Mouse (Mus musculus): ENCODE data around the gene Rarres2.
A peak's percentile ranks its signal among the peaks of the same experiment; 100 is the strongest.
"Not testable (repeated sequence)": the region's sequence is repeated elsewhere in the genome, so short reads cannot be mapped to it uniquely, and the experiment has no call there.

Rarres2 gene

GRCm38 (mm10) chr6:48540721-48541120 lies 31.9 kb downstream of the Rarres2 start:
- DNase-seq (ENCODE audit: low spot score in 2 of 2), result no peak

- no peak for DNase-seq (ENCODE audit: low spot score in 2 of 2)
Observed at GRCm38 (mm10) chr6:48539860-48540259, 32.7 kb downstream of the Rarres2 start.

GRCm38 (mm10) chr6:48538841-48539737 lies 33.5 kb downstream of the Rarres2 start:
- peak in 1 of 2 experiments; percentile 63 for DNase-seq (ENCODE audit: low spot score in 2 of 2)

- DNase-seq (ENCODE audit: low spot score in 2 of 2), result peak; percentile 86 to 89
Observed at GRCm38 (mm10) chr6:48537105-48537954, 35.3 kb downstream of the Rarres2 start, which contains the start of gene Atp6v0e2. Gene Atp6v0e2, plus strand, starts transcription at chr6:48537615.

- no peak for DNase-seq (ENCODE audit: low spot score in 2 of 2)
Observed at GRCm38 (mm10) chr6:48536091-48536490, 36.5 kb downstream of the Rarres2 start.

GRCm38 (mm10) chr6:48534913-48535312 lies 37.7 kb downstream of the Rarres2 start:
- no peak for DNase-seq (ENCODE audit: low spot score in 2 of 2)

GRCm38 (mm10) chr6:48533475-48533874 lies 39.1 kb downstream of the Rarres2 start:
- no peak for DNase-seq (ENCODE audit: low spot score in 2 of 2)

- no peak for DNase-seq (ENCODE audit: low spot score in 2 of 2)
Observed at GRCm38 (mm10) chr6:48530862-48531261, 41.7 kb downstream of the Rarres2 start.

- no peak for DNase-seq (ENCODE audit: low spot score in 2 of 2)
Observed at GRCm38 (mm10) chr6:48529871-48530440, 42.6 kb downstream of the Rarres2 start.

GRCm38 (mm10) chr6:48529261-48529660 lies 43.3 kb downstream of the Rarres2 start:
- DNase-seq (ENCODE audit: low spot score in 2 of 2), result no peak

GRCm38 (mm10) chr6:48527901-48528300 lies 44.7 kb downstream of the Rarres2 start:
- DNase-seq (ENCODE audit: low spot score in 2 of 2), result no peak

- not testable (repeated sequence) for DNase-seq (ENCODE audit: low spot score in 2 of 2)
Observed at GRCm38 (mm10) chr6:48524882-48525281, 47.7 kb downstream of the Rarres2 start.

All from frontal cortex, postnatal 14 days (tissue).